In the genomic region with DNA sequence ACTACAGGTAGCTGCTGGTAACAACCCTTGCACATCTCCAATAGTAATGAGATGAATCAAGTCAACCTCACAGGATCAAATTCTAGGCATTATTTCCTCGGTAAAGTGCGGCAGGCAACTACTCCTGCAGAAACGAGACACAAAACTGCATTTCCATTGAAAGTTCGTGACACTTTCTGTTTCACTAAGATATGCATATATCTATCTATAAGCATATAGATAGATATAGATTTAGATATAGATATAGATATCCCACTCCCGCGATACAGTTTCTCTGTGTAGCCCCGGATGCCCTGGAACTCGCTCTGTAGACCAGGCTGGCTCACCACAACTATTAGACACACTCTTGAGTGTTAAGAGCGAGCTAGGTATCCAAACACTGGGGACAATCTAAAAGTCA, we compare ENCODE assay signal across 8 mouse cellular contexts. TPM values are rescaled to one million over a fixed set of nuclear protein-coding genes. Genes with fewer than 3 reads are reported as not detected.
DNase-seq lines count a peak whose midpoint lies in the region; ATAC-seq and TF ChIP-seq lines count a peak whose summit lies in the region.

No protein-coding gene starts in this region.

- no peaks in the 10 kb centered on the region for H3K79me2 ChIP-seq in myocyte (ENCODE audit: control insufficient read depth, insufficient read depth)

- TF ChIP-seq POLR2A in myocyte (IDR thresholded peaks at IDR 0.05; ENCODE audit: insufficient read length, low read depth) = no peak

- H3ac ChIP-seq in myocyte (ENCODE audit: control insufficient read depth, insufficient read length) = peak overlapping the region; percentile 15

- H3K4me1 ChIP-seq in kidney, embryonic 16.5 days (ENCODE audit: insufficient read depth, low read length) = 0 out of 2 replicates have a peak, but pooled peaks cover 5% of the 10 kb centered on the region
- H3K4me1 ChIP-seq in hindbrain, embryonic 16.5 days (ENCODE audit: control insufficient read depth, insufficient read depth, low read depth, low read length) = peaks cover 3% of the 10 kb centered on the region

- no peak for TF ChIP-seq CTCF in Patski (IDR thresholded peaks at IDR 0.05)

- no peaks in the 10 kb centered on the region for H3K27me3 ChIP-seq in kidney, embryonic 16.5 days (ENCODE audit: insufficient read depth, low read length)
- no peaks in the 10 kb centered on the region for H3K27me3 ChIP-seq in Patski
- no peaks in the 10 kb centered on the region for H3K27me3 ChIP-seq in hindbrain, embryonic 16.5 days (replicated peaks; ENCODE audit: control insufficient read depth, insufficient read depth, low read length)
- no peaks in the 10 kb centered on the region for H3K27me3 ChIP-seq in myocyte (ENCODE audit: control insufficient read depth, insufficient read depth, insufficient read length)

- CTCF ChIA-PET in Patski (lab: Charles Lee) = no interaction called here

- no peak for ATAC-seq in kidney, embryonic 16.5 days (ENCODE audit: low FRiP score, low TSS enrichment)
- peak; percentile 9 for ATAC-seq in Patski
- no peak for ATAC-seq in hindbrain, embryonic 16.5 days
- no peak for ATAC-seq in monocyte, adult 5-6 weeks (replicated peaks; ENCODE audit: insufficient number of reproducible peaks, low FRiP score, low TSS enrichment, poor library complexity, severe bottlenecking)

- peak overlapping the region; percentile 67 for H3K4me2 ChIP-seq in kidney, embryonic 16.5 days (replicated peaks; ENCODE audit: low read depth, low read length)
- H3K4me2 ChIP-seq in hindbrain, embryonic 16.5 days (ENCODE audit: low read length) = peak overlapping the region; percentile 66
- peak overlapping the region; percentile 84 for H3K4me2 ChIP-seq in myocyte (ENCODE audit: low read depth)

- H3K9me3 ChIP-seq in kidney, embryonic 16.5 days (ENCODE audit: low read length) = no peaks in the 10 kb centered on the region
- H3K9me3 ChIP-seq in hindbrain, embryonic 16.5 days (ENCODE audit: control insufficient read depth, low read length) = no peaks in the 10 kb centered on the region

- in situ Hi-C loops in Patski (cut with MboI; ENCODE audit: low pct_unique_long_range_greater_than_20kb) = no loop called here

- H3K9ac ChIP-seq in kidney, embryonic 16.5 days (replicated peaks; ENCODE audit: low read length) = peak overlapping the region; percentile 85
- H3K9ac ChIP-seq in hindbrain, embryonic 16.5 days (ENCODE audit: low read depth, low read length) = peak overlapping the region; percentile 89

- H3K36me3 ChIP-seq in kidney, embryonic 16.5 days (ENCODE audit: insufficient read depth, low read length) = 0 out of 2 replicates have a peak, but pooled peaks cover under 1% of the 10 kb centered on the region
- no peaks in the 10 kb centered on the region; the same call in 1 of the 2 replicates for H3K36me3 ChIP-seq in hindbrain, embryonic 16.5 days (ENCODE audit: control insufficient read depth, insufficient read depth, low read length)
- no peaks in the 10 kb centered on the region for H3K36me3 ChIP-seq in myocyte (ENCODE audit: control insufficient read depth, insufficient read depth)

- no peak for DNase-seq in kidney, adult 11 months
- no peak for DNase-seq in Patski (ENCODE audit: low read depth, low spot score)
- no peak for DNase-seq in right cerebral cortex, postnatal 36 days (ENCODE audit: low spot score in 2 of 2)
- no peak for DNase-seq in layer of hippocampus, postnatal 36 days

- POLR2A ChIA-PET in Patski (lab: Charles Lee) = no interaction called here

- H3K4me3 ChIP-seq in kidney, embryonic 16.5 days (ENCODE audit: low read length) = peak overlapping the region; percentile 80
- H3K4me3 ChIP-seq in hindbrain, embryonic 16.5 days (ENCODE audit: low read length) = peak overlapping the region; percentile 70
- H3K4me3 ChIP-seq in myocyte = peak overlapping the region; percentile 45

- WGBS in kidney, embryonic 16.5 days = 23% methylated on average over 9 of the region's 9 CpGs
- 28% methylated on average over 9 of the region's 9 CpGs for WGBS in hindbrain, embryonic 16.5 days

- H3K27ac ChIP-seq in kidney, embryonic 16.5 days (ENCODE audit: low read length) = no peak overlapping the region
- no peak overlapping the region; the same call in 1 of the 2 replicates for H3K27ac ChIP-seq in hindbrain, embryonic 16.5 days (ENCODE audit: low read depth, low read length)

TF ChIP-seq in myocyte, 11 proteins besides CTCF, POLR2A, EP300 and RAD21:
- no peak for TF ChIP-seq MAX (IDR thresholded peaks at IDR 0.05; ENCODE audit: low read depth)
- no peak for TF ChIP-seq MYOG (IDR thresholded peaks at IDR 0.05; ENCODE audit: control insufficient read depth in 1 of 3, insufficient read depth in 1 of 3, insufficient read length in 2 of 3, low read depth in 2 of 3)
- TF ChIP-seq E2F4 (IDR thresholded peaks at IDR 0.05; ENCODE audit: insufficient read depth) = no peak
- TF ChIP-seq CEBPB (IDR thresholded peaks at IDR 0.05; ENCODE audit: insufficient read depth, poor library complexity, severe bottlenecking) = no peak
- TF ChIP-seq POLR2AphosphoS2 (IDR thresholded peaks at IDR 0.05; ENCODE audit: insufficient read length, low read depth) = no peak
- no peak for TF ChIP-seq SRF (IDR thresholded peaks at IDR 0.05; ENCODE audit: control insufficient read depth, insufficient read length, low read depth)
- TF ChIP-seq MYOD1 (IDR thresholded peaks at IDR 0.05; ENCODE audit: control insufficient read depth in 1 of 3, insufficient read length in 2 of 3, low read depth in 2 of 3) = no peak
- TF ChIP-seq REST (IDR thresholded peaks at IDR 0.05; ENCODE audit: insufficient read depth, insufficient read length) = no peak
- no peak for TF ChIP-seq TCF12 (IDR thresholded peaks at IDR 0.05; ENCODE audit: insufficient read depth, poor library complexity, severe bottlenecking)

RNA-seq across cellular contexts. Expression of a gene that starts 0.8 kb away (rescaled TPM):
- 43.2 and 45.3 TPM in 2 replicates for polyA plus RNA-seq in kidney, embryonic 16.5 days (2015; fragmentation: Nextera tagmentation; extraction: Ambion mirVana)
- polyA plus RNA-seq in Patski (2021) = 23.7 TPM
- polyA plus RNA-seq in hindbrain, embryonic 16.5 days (2015; fragmentation: Nextera tagmentation; extraction: Ambion mirVana) = 30.5 and 32.7 TPM in 2 replicates
- polyA plus RNA-seq in myocyte (2012; fragmentation: generic; extraction: Trizol) = 13.4 TPM
- 14.7 to 25.2 TPM in 2 of 3 replicates, not detected in the other for total RNA-seq in monocyte, adult 5-6 weeks (2017)
- 10 to 100 TPM; 18.0 to 23.8 TPM for total RNA-seq in layer of hippocampus, postnatal 36 days (2021)

RNA-seq across cellular contexts. Expression of a gene that starts 7.4 kb away (rescaled TPM):
- 158 and 159 TPM in 2 replicates for polyA plus RNA-seq in kidney, embryonic 16.5 days (2015; fragmentation: Nextera tagmentation; extraction: Ambion mirVana)
- polyA plus RNA-seq in Patski (2021) (17.4 TPM), myocyte (2012; fragmentation: generic; extraction: Trizol) (18.2 TPM)
- polyA plus RNA-seq in hindbrain, embryonic 16.5 days (2015; fragmentation: Nextera tagmentation; extraction: Ambion mirVana) = 123 and 150 TPM in 2 replicates
- total RNA-seq in monocyte, adult 5-6 weeks (2017) = 41.6 to 49.1 TPM (median 46.9 TPM) in 3 replicates
- total RNA-seq in layer of hippocampus, postnatal 36 days (2021) = 10 to 100 TPM; 41.8 to 48.0 TPM
